Mouse (Mus musculus) lung, embryonic 15.5 days (tissue): Measurements from ENCODE around the gene Lmntd1. TPM values are rescaled to one million over a fixed set of nuclear protein-coding genes. Genes with fewer than 3 reads are reported as not detected.

Source experiments
- ATAC-seq: fragments of 200-750 bp; cut with Nextera tagmentation; 2 replicates; pipeline ENCODE4 v1.8.0; 2017; ENCODE audit warnings: moderate number of reproducible peaks, borderline replicate concordance; ENCODE audit not compliant: low FRiP score, low TSS enrichment; ENCODE audit errors: extremely low read depth
- H3K27ac ChIP-seq: fragments of 300-500 bp; sonication (generic); 2 replicates; pipeline ENCODE4 v1.5.1; 2015; ENCODE audit warnings: moderate library complexity, mild to moderate bottlenecking, inconsistent platforms
- H3K27me3 ChIP-seq: fragments of 300-500 bp; sonication (generic); 2 replicates; pipeline ENCODE4 v1.6.1; 2015; ENCODE audit warnings: inconsistent platforms
- H3K36me3 ChIP-seq: fragments of 300-500 bp; sonication (generic); 2 replicates; pipeline ENCODE4 v1.6.1; 2015; ENCODE audit warnings: inconsistent platforms
- H3K4me1 ChIP-seq: fragments of 300-500 bp; sonication (generic); 2 replicates; pipeline ENCODE4 v1.6.1; 2015; ENCODE audit warnings: inconsistent platforms
- H3K4me2 ChIP-seq: fragments of 300-500 bp; sonication (generic); 2 replicates; pipeline ENCODE4 v1.6.1; 2015; ENCODE audit warnings: inconsistent platforms, mild to moderate bottlenecking, moderate library complexity
- H3K4me3 ChIP-seq: fragments of 300-500 bp; sonication (generic); 2 replicates; pipeline ENCODE4 v1.5.1; 2015; ENCODE audit warnings: mild to moderate bottlenecking, inconsistent platforms
- H3K9ac ChIP-seq: fragments of 300-500 bp; sonication (generic); 2 replicates; pipeline ENCODE4 v1.6.1; 2015; ENCODE audit warnings: inconsistent platforms
- H3K9me3 ChIP-seq: fragments of 300-500 bp; sonication (generic); 2 replicates; pipeline ENCODE4 v1.6.1; 2016; ENCODE audit warnings: inconsistent platforms
- WGBS: fragments of 180-500 bp; shearing (Covaris S2); methylation state at CpG from one replicate; pipeline ENCODE4 v1.1.7; 2015; 5-methylcytosine and 5-hydroxymethylcytosine counted together
- polyA plus RNA-seq: library from polyadenylated mRNA; unstranded; fragments of >200 nt; fragmentation: Nextera tagmentation; extraction: Ambion mirVana; gene quantifications from 2 replicates; pipeline ENCODE4 v1.2.1, GENCODE M21; 2015

Gene Lmntd1
- polyA plus RNA-seq, 1 experiment from 2014 or later, result 1.9 TPM

DNA sequence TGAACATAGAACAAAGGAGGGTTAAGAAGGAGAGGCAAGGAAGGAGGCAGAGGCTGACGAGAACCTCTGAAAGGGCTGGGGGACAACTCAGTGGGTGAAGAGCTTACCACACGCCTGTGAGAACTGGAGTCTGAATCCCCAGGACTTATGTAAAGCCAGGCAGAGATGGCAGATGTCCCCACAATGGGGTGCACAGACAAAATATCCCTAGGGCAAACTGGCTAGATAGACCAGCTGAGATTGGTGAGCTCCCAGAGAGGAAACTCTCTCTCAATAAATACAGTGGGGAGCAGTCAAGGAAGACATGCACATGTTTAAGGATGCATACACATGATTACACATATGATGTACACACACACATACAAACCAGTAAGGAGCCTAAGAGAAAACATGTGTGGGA, 10.0 kb downstream of the Lmntd1 start:
- 45% methylated on average over 2 of the region's 2 CpGs for WGBS
- no peaks in the 10 kb centered on the region for H3K36me3 ChIP-seq
- H3K9me3 ChIP-seq, result no peaks in the 10 kb centered on the region
- peak overlapping the region; percentile 49; the same call in 1 of the 2 replicates for H3K27ac ChIP-seq
- no peak overlapping the region for H3K9ac ChIP-seq
- no peak overlapping the region for H3K4me2 ChIP-seq
- ATAC-seq, result no peak
- H3K27me3 ChIP-seq, result no peaks in the 10 kb centered on the region
- no peak overlapping the region for H3K4me3 ChIP-seq
- H3K4me1 ChIP-seq, result peaks cover 18% of the 10 kb centered on the region

DNA sequence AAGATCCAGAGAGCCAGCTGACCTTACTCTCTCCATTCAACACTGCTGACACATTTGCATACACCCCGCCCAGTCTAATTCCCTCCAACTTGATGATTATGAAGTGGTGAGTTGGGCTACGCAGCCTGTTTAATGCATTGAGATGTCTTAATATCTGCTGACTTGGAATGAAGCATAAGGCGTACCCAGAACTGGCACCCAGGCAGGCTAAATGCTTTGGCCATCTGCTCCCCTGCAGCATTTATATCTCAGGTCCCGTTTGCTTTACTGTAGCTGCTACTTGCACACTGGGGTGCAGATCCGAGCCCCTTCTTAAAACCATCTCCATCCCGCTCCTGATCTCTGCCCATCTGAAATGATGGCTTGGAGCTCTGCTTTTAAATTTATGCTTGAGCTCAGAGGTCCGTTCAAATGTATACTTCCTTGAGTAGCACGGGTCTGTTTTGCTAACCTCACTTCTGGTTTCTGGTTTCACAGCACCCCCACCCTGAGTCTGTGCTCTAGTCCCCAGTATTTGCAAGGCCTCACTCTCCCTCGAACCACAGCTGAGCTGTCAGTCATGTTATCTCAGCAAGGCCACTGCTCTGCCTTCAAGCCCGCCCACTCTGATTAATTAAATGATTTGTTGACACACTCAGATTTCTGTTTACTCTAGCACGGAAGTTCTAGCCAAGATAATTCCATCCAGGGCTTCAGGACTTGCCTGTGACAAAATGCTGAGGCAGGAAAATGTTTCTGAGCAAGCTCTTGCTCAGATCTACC, 15.1 kb downstream of the Lmntd1 start:
- Histone ChIP-seq H3K4me3 (no peak overlapping the region), H3K9ac (no peak overlapping the region), H3K27me3 (no peaks in the 10 kb centered on the region), H3K9me3 (no peaks in the 10 kb centered on the region), H3K4me2 (no peak overlapping the region), H3K27ac (peak overlapping the region; percentile 82), H3K36me3 (no peaks in the 10 kb centered on the region), H3K4me1 (peaks cover 39% of the 10 kb centered on the region)
- ATAC-seq, result peak; percentile 78; the same call in 1 of the 2 replicates
- WGBS, result 34% methylated on average over 11 of the region's 11 CpGs

- Histone ChIP-seq H3K27ac (peak overlapping the region; percentile 72), H3K9me3 (no peaks in the 10 kb centered on the region), H3K4me1 (peaks cover 58% of the 10 kb centered on the region), H3K27me3 (no peaks in the 10 kb centered on the region), H3K9ac (no peak overlapping the region), H3K4me2 (no peak overlapping the region), H3K4me3 (no peak overlapping the region), H3K36me3 (no peaks in the 10 kb centered on the region)
- ATAC-seq, result no peak
- 41% methylated on average over 4 of the region's 4 CpGs for WGBS
These were observed 18.2 kb downstream of the Lmntd1 start for GRCm38 (mm10) chr6:145595905-145596304.

- no peak overlapping the region for H3K27ac ChIP-seq
- no peaks in the 10 kb centered on the region for H3K9me3 ChIP-seq
- no peak overlapping the region for H3K4me3 ChIP-seq
- H3K9ac ChIP-seq, result no peak overlapping the region
- H3K27me3 ChIP-seq, result no peaks in the 10 kb centered on the region
- 51% methylated on average over 7 of the region's 7 CpGs for WGBS
- H3K4me1 ChIP-seq, result peaks cover 48% of the 10 kb centered on the region
- no peaks in the 10 kb centered on the region for H3K36me3 ChIP-seq
- ATAC-seq, result no peak
- H3K4me2 ChIP-seq, result no peak overlapping the region
These were observed 20.1 kb downstream of the Lmntd1 start for GRCm38 (mm10) chr6:145593991-145594390.

DNA sequence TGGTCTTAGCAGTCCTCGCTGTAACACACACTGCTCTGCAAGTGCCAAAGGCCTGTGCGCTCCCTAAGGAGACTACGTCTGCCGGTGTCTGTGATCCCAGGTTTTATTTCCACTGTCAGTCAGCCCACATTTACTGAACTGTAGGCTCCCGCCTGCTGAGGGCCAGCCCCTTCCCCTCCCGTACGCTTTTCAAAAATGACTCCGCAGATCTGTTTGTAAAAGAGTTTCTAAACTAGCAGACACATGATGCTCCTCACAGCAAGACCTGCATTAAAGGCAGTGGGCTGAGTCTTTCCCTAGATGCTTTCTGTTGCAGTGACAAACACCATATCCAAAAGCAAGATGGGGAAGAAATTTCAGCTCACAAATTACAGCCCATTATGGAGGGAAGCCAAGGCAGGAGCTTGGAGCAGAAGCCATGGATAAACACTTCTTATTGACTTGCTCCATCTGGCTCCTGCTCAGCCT, 21.6 kb downstream of the Lmntd1 start:
- peak; percentile 72; the same call in 1 of the 2 replicates for ATAC-seq
- Histone ChIP-seq H3K27me3 (no peaks in the 10 kb centered on the region), H3K27ac (peak overlapping the region; percentile 83), H3K9me3 (no peaks in the 10 kb centered on the region), H3K4me1 (peaks cover 39% of the 10 kb centered on the region), H3K36me3 (no peaks in the 10 kb centered on the region), H3K9ac (no peak overlapping the region), H3K4me2 (no peak overlapping the region), H3K4me3 (no peak overlapping the region)
- WGBS, result 30% methylated on average over 8 of the region's 8 CpGs

DNA sequence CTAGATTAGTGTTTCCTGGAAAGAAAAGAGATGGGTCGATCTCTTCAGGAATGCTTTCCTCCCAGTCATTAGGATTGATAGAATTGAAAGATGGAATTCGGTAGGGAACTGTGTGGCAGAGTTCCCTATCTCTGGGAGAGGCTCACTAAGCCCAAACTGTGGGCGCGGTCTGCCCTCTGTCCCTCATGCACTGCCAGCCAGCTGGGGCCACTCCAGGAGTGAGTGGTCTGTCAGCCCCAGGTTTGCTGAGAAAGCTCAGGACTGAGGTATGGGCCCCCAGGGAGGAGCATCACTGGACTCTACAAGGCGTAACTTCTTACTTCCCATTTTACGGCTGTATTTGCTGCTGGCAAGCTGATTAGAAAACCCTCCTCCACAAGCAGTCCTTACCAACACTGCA, 22.1 kb downstream of the Lmntd1 start:
- no peak for ATAC-seq
- H3K27ac ChIP-seq, result peak overlapping the region; percentile 83

DNA sequence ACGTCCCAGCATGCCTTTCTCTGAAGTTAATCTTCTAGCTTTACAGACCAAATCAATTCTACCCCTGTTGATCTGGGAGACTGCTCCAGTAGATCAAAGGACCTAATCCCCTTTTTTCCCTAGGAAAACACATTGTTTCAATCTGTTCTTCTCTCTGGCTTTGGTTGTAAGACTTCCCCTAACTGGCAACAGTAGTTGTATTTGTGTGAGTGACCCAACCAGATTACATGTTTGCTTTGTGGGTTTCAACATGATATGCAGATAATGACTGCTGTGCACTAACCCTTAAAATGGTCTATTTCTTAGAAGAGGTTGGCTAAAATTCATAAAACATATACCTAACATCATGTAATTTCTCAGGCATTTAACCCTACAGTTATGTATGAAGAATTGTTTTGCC, 22.5 kb downstream of the Lmntd1 start:
- Histone ChIP-seq H3K27me3 (no peaks in the 10 kb centered on the region), H3K4me3 (no peak overlapping the region), H3K4me2 (no peak overlapping the region), H3K9me3 (no peaks in the 10 kb centered on the region), H3K4me1 (peaks cover 39% of the 10 kb centered on the region), H3K27ac (peak overlapping the region; percentile 83; the same call in 1 of the 2 replicates), H3K9ac (no peak overlapping the region), H3K36me3 (no peaks in the 10 kb centered on the region)
- 75% methylated on average over 1 of the region's 1 CpGs for WGBS
- ATAC-seq, result no peak

More for the DNA sequence above, 22.1 kb downstream of the Lmntd1 start:
- H3K36me3 ChIP-seq, result no peaks in the 10 kb centered on the region
- no peak overlapping the region for H3K4me2 ChIP-seq
- no peaks in the 10 kb centered on the region for H3K9me3 ChIP-seq
- H3K27me3 ChIP-seq, result no peaks in the 10 kb centered on the region
- no peak overlapping the region for H3K9ac ChIP-seq
- 52% methylated on average over 6 of the region's 6 CpGs for WGBS
- peaks cover 39% of the 10 kb centered on the region for H3K4me1 ChIP-seq
- no peak overlapping the region for H3K4me3 ChIP-seq

GRCm38 (mm10) chr6:145590501-145591293, 23.4 kb downstream of the Lmntd1 start:
- no peak for ATAC-seq
- Histone ChIP-seq H3K9ac (no peak overlapping the region), H3K4me1 (peaks cover 35% of the 10 kb centered on the region), H3K4me3 (no peak overlapping the region), H3K27ac (no peak overlapping the region), H3K4me2 (no peak overlapping the region), H3K27me3 (no peaks in the 10 kb centered on the region), H3K36me3 (no peaks in the 10 kb centered on the region), H3K9me3 (no peaks in the 10 kb centered on the region)
- 58% methylated on average over 11 of the region's 11 CpGs for WGBS

GRCm38 (mm10) chr6:145585052-145585973, 28.8 kb downstream of the Lmntd1 start:
- no peak overlapping the region for H3K27ac ChIP-seq
- H3K27me3 ChIP-seq, result no peaks in the 10 kb centered on the region
- no peak for ATAC-seq
- WGBS, result 67% methylated on average over 21 of the region's 21 CpGs
- H3K4me3 ChIP-seq, result no peak overlapping the region
- H3K36me3 ChIP-seq, result no peaks in the 10 kb centered on the region
- H3K4me2 ChIP-seq, result no peak overlapping the region
- H3K9me3 ChIP-seq, result no peaks in the 10 kb centered on the region
- H3K9ac ChIP-seq, result no peak overlapping the region
- H3K4me1 ChIP-seq, result no peaks in the 10 kb centered on the region

DNA sequence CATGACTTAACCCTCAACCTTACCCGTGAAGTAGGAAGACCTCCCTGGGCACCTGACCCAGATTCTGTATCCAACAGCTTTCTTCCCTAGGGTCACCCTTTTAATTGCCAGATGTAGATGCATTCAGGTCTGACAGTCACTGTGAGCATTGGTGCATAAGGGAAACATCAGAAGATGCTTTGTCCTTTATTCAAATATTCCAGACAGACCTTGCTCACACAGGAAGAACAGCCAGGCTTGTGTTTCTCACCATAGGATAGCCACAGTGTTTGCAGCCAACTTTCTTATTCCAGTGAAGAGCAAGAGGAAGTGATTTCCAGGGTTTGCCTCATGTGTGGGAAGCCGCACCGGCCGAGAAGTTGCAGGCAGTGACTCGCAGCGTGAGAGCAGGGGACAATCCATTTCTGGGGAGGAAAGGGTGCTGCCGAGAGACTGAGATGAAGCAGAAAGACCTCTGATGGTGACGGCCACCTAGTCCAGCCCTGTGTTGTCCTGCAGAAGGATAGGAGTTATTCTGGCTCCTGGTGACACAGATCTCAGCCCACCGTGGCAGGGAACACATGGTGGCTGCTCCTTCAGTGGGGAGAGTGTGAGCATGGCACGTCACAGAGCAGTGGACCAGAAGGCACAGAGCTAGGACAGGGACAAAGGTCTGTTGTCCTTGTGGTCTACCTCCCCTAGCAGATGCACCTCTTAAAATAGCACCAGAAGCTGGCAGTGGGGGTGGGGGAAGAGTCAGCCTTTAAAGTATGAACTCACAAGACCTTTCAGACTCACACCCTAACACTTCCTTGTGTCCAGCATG, 32.6 kb downstream of the Lmntd1 start:
- Histone ChIP-seq H3K36me3 (no peaks in the 10 kb centered on the region), H3K4me2 (no peak overlapping the region), H3K4me3 (no peak overlapping the region), H3K27ac (no peak overlapping the region), H3K9ac (no peak overlapping the region), H3K27me3 (no peaks in the 10 kb centered on the region), H3K9me3 (no peaks in the 10 kb centered on the region), H3K4me1 (peaks cover 22% of the 10 kb centered on the region)
- ATAC-seq, result no peak
- 53% methylated on average over 10 of the region's 10 CpGs for WGBS

DNA sequence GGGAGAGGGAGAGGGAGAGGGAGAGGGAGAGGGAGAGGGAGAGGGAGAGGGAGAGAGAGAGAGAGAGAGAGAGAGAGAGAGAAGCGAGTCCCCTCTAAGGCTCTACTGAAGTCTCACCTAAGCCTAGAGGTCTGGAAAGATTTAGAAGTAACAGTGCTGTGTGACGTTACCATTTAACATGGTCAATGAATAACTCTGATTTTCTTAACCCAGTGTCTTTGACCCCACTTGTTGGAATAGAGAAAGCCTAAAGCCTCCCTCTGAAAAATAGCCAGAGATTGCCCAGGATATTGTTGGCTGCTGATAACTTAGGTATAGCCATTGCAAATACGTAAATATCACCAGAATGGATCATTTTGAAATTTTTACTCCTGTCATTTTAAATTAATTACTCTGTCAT, 34.4 kb downstream of the Lmntd1 start:
- Histone ChIP-seq H3K4me3 (no peak overlapping the region), H3K4me2 (no peak overlapping the region), H3K27ac (no peak overlapping the region), H3K27me3 (no peaks in the 10 kb centered on the region), H3K9me3 (no peaks in the 10 kb centered on the region), H3K36me3 (no peaks in the 10 kb centered on the region), H3K9ac (no peak overlapping the region), H3K4me1 (peaks cover 22% of the 10 kb centered on the region)
- no peak for ATAC-seq
- WGBS, result 81% methylated on average over 3 of the region's 3 CpGs
